8 mouse cellular contexts compared by ENCODE assay signal in the genomic region with DNA sequence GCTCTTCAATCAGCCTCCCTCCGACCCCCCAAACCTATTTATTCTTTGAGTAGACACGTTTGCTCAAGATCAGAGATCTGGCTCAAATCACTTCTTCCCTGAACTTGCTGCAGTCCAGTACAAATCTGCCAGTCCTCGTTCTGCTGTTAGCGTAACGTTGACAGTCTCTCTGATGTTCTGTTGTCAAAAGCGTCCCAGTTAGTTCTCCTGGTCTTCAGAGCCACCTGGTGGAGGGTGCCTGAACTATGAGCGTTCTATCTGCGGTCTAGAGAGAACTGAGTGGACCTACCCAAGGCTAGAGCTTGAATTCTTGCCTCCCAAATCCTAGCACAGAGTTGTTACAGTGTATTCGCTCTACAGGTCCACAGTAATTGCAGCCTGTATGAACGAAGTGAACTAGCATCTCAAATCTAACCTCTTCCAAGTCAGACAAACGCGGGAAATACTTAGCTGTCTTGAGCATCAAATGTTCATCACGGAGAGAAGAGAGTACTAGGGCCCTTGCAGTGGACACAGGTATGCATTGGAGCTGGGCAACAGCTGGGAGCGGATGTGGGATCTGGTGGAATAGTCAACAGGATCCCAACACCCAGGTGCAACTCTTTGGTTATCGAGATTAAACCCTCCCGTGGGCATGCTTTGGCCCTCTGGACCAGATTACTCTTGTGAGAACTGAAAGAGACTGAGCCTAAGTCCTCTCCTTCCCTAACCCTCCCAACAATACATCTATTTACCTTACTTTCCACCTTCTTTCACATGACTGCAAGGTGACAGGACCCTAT. TPM values are rescaled to one million over a fixed set of nuclear protein-coding genes. Genes with fewer than 3 reads are reported as not detected.
DNase-seq lines count a peak whose midpoint lies in the region; ATAC-seq and TF ChIP-seq lines count a peak whose summit lies in the region.

No protein-coding gene starts in this region.

- TF ChIP-seq CTCF in MEL (IDR thresholded peaks at IDR 0.05 in 2 of 3, conservative IDR thresholded peaks at IDR 0.05 in 1 of 3; ENCODE audit: control insufficient read depth in 1 of 3, insufficient read depth in 1 of 3, low read depth in 2 of 3, low read length in 3 of 3, poor library complexity in 1 of 3, severe bottlenecking in 1 of 3): peak; percentile 75 to 98 (median 84)
- TF ChIP-seq CTCF in liver, postnatal 0 days (IDR thresholded peaks at IDR 0.05; ENCODE audit: low read depth): peak; percentile 97

- ATAC-seq in forebrain, embryonic 14.5 days: peak; percentile 90
- ATAC-seq in liver, postnatal 0 days: peak; percentile 85
- ATAC-seq in neural tube, embryonic 13.5 days (ENCODE audit: low read depth): peak; percentile 91

- H3K9me3 ChIP-seq in MEL (replicated peaks; ENCODE audit: insufficient read depth, low read length): no peaks in the 10 kb centered on the region
- H3K9me3 ChIP-seq in forebrain, embryonic 14.5 days (replicated peaks; ENCODE audit: control insufficient read depth, low read length): no peaks in the 10 kb centered on the region
- no peaks in the 10 kb centered on the region for H3K9me3 ChIP-seq in liver, postnatal 0 days (ENCODE audit: low read length)
- H3K9me3 ChIP-seq in neural tube, embryonic 13.5 days: no peaks in the 10 kb centered on the region

- H3K27ac ChIP-seq in MEL (ENCODE audit: control insufficient read depth, low read depth, low read length): no peak overlapping the region
- no peak overlapping the region for H3K27ac ChIP-seq in forebrain, embryonic 14.5 days (ENCODE audit: low read depth, low read length)
- no peak overlapping the region for H3K27ac ChIP-seq in liver, postnatal 0 days (ENCODE audit: low read depth)
- no peak overlapping the region for H3K27ac ChIP-seq in neural tube, embryonic 13.5 days (replicated peaks)

- no peaks in the 10 kb centered on the region; the same call in 1 of the 2 replicates for H3K79me2 ChIP-seq in MEL (ENCODE audit: control insufficient read depth, insufficient read depth, low read length, poor library complexity)

- peak; percentile 88 for DNase-seq in MEL (ENCODE audit: low read depth, low spot score)
- DNase-seq in cerebellum, adult 11 months: peak; percentile 69
- peak; percentile 93 for DNase-seq in forebrain, embryonic 14.5 days (ENCODE audit: low spot score)
- peak; percentile 91 to 92 for DNase-seq in heart, postnatal 10 days
- peak; percentile 76 for DNase-seq in large intestine, adult 2 months (ENCODE audit: low read depth, low spot score)
- DNase-seq in liver, postnatal 0 days: peak; percentile 85
- DNase-seq in testis, postnatal 10 days (ENCODE audit: low spot score): peak; percentile 88

- peak overlapping the region; percentile 85 for H3K4me2 ChIP-seq in forebrain, embryonic 14.5 days (ENCODE audit: low read length)
- H3K4me2 ChIP-seq in liver, postnatal 0 days (ENCODE audit: low read depth, low read length): peak overlapping the region; percentile 95
- peak overlapping the region; percentile 82 for H3K4me2 ChIP-seq in neural tube, embryonic 13.5 days

- no peak for TF ChIP-seq POLR2A in MEL (IDR thresholded peaks at IDR 0.05; ENCODE audit: control insufficient read depth in 1 of 2, insufficient read depth in 1 of 2, low read depth in 1 of 2, low read length in 2 of 2, poor library complexity in 1 of 2)

- H3K27me3 ChIP-seq in MEL (ENCODE audit: control insufficient read depth in 1 of 2, insufficient read depth in 2 of 2, low read length in 2 of 2): no peaks in the 10 kb centered on the region
- H3K27me3 ChIP-seq in forebrain, embryonic 14.5 days (replicated peaks; ENCODE audit: control insufficient read depth, insufficient read depth, low read length): peaks cover 13% of the 10 kb centered on the region; the same call in 1 of the 2 replicates
- H3K27me3 ChIP-seq in liver, postnatal 0 days (ENCODE audit: insufficient read depth, low read length): no peaks in the 10 kb centered on the region
- peaks cover 29% of the 10 kb centered on the region for H3K27me3 ChIP-seq in neural tube, embryonic 13.5 days

- TF ChIP-seq EP300 in MEL (IDR thresholded peaks at IDR 0.05; ENCODE audit: low read depth in 1 of 2, low read length in 2 of 2): peak in 1 of 2 experiments; percentile 16; a peak in 1 of 4 replicates
- TF ChIP-seq EP300 in liver, postnatal 0 days (IDR thresholded peaks at IDR 0.05; ENCODE audit: low read depth): no peak

- peak; percentile 99 for TF ChIP-seq RAD21 in MEL (IDR thresholded peaks at IDR 0.05; ENCODE audit: low read depth, low read length)

- intact Hi-C loops in heart, postnatal 10 days (cut with DNase I): loop anchor here (1.0 to 2.0 kb wide), 3 partner anchors 30 to 259 kb away; no protein-coding TSS in a partner anchor

- H3K36me3 ChIP-seq in MEL (ENCODE audit: control insufficient read depth in 1 of 2, insufficient read depth in 2 of 2, low read length in 2 of 2): peaks cover 0 to 6% of the 10 kb centered on the region in 2 experiments; a peak in 1 of 4 replicates
- H3K36me3 ChIP-seq in forebrain, embryonic 14.5 days (ENCODE audit: control insufficient read depth, insufficient read depth, low read length): peaks cover 3% of the 10 kb centered on the region; the same call in 1 of the 2 replicates
- H3K36me3 ChIP-seq in liver, postnatal 0 days (replicated peaks; ENCODE audit: insufficient read depth, low read length): 0 out of 2 replicates have a peak, but pooled peaks cover 3% of the 10 kb centered on the region
- H3K36me3 ChIP-seq in neural tube, embryonic 13.5 days: peaks cover 5% of the 10 kb centered on the region

- 30% methylated on average over 16 of the region's 16 CpGs for WGBS in forebrain, embryonic 14.5 days
- 31% methylated on average over 16 of the region's 16 CpGs for WGBS in large intestine, adult 2 months
- WGBS in liver, postnatal 0 days (ENCODE audit: insufficient replicate concordance): 32% methylated on average over 16 of the region's 16 CpGs
- 32% methylated on average over 16 of the region's 16 CpGs for WGBS in neural tube, embryonic 13.5 days

- H3K9ac ChIP-seq in MEL (ENCODE audit: control insufficient read depth, low read depth, low read length, poor library complexity, severe bottlenecking): peak overlapping the region; percentile 26; the same call in 1 of the 2 replicates
- H3K9ac ChIP-seq in forebrain, embryonic 14.5 days (ENCODE audit: low read length): peak overlapping the region; percentile 63; the same call in 1 of the 2 replicates
- 0 out of 2 replicates have a peak overlapping the region, but pooled peaks have one; percentile 62 for H3K9ac ChIP-seq in liver, postnatal 0 days (replicated peaks)
- H3K9ac ChIP-seq in neural tube, embryonic 13.5 days: peak overlapping the region; percentile 75

- H3K4me1 ChIP-seq in MEL (ENCODE audit: control insufficient read depth in 1 of 2, insufficient read depth in 2 of 2, low read length in 2 of 2): peaks cover 3 to 14% of the 10 kb centered on the region in 2 experiments
- H3K4me1 ChIP-seq in forebrain, embryonic 14.5 days (ENCODE audit: control insufficient read depth, insufficient read depth, low read length): no peaks in the 10 kb centered on the region
- H3K4me1 ChIP-seq in liver, postnatal 0 days (ENCODE audit: insufficient read depth): peaks cover 22% of the 10 kb centered on the region
- H3K4me1 ChIP-seq in neural tube, embryonic 13.5 days (replicated peaks): peaks cover 9% of the 10 kb centered on the region

- H3K4me3 ChIP-seq in MEL (ENCODE audit: control insufficient read depth in 1 of 2, insufficient read depth in 1 of 2, low read depth in 2 of 2, low read length in 2 of 2): peak overlapping the region; percentile 62 to 75
- H3K4me3 ChIP-seq in forebrain, embryonic 14.5 days (ENCODE audit: low read depth, low read length): peak overlapping the region; percentile 52
- peak overlapping the region; percentile 57 for H3K4me3 ChIP-seq in liver, postnatal 0 days (ENCODE audit: low read depth, low read length)
- H3K4me3 ChIP-seq in neural tube, embryonic 13.5 days: peak overlapping the region; percentile 52

TF ChIP-seq in MEL, 35 proteins besides CTCF, POLR2A, EP300 and RAD21 (continues in another document):
- no peak for TF ChIP-seq CHD2 (IDR thresholded peaks at IDR 0.05; ENCODE audit: low read length)
- no peak for TF ChIP-seq POLR2AphosphoS5 (IDR thresholded peaks at IDR 0.05; ENCODE audit: borderline replicate concordance, low read depth, low read length)
- TF ChIP-seq JUND (IDR thresholded peaks at IDR 0.05; ENCODE audit: low read depth, low read length): no peak
- no peak for TF ChIP-seq NRF1 (IDR thresholded peaks at IDR 0.05; ENCODE audit: insufficient read depth, low read depth, low read length, poor library complexity, severe bottlenecking)
- TF ChIP-seq USF1 (IDR thresholded peaks at IDR 0.05; ENCODE audit: low read depth, low read length): no peak
- TF ChIP-seq SIN3A (IDR thresholded peaks at IDR 0.05; ENCODE audit: low read length): peak; percentile 80
- no peak for TF ChIP-seq HCFC1 (IDR thresholded peaks at IDR 0.05; ENCODE audit: low read depth, low read length)
- TF ChIP-seq BHLHE40 (IDR thresholded peaks at IDR 0.05; ENCODE audit: borderline replicate concordance, low read depth, low read length): 0 out of 2 replicates have a peak, but pooled peaks have one; percentile 38
- TF ChIP-seq UBTF (IDR thresholded peaks at IDR 0.05; ENCODE audit: borderline replicate concordance, insufficient read depth, low read depth, low read length): no peak
- TF ChIP-seq ETS1 (IDR thresholded peaks at IDR 0.05; ENCODE audit: low read depth, low read length): no peak
- no peak for TF ChIP-seq ZNF384 (IDR thresholded peaks at IDR 0.05; ENCODE audit: low read depth, low read length)

RNA-seq across cellular contexts. Expression of a gene that starts 0.7 kb away (rescaled TPM):
- 3.5 and 4.0 TPM in 2 replicates for total RNA-seq in MEL (2012; rRNA removed)
- 1 to 10 TPM in 1 of 2 experiments, not detected in 1; 7.3 TPM for polyA plus RNA-seq in MEL (2012; ENCODE audit: insufficient read depth in 1 of 2, insufficient read length in 2 of 2, low read depth in 1 of 2, low replicate concordance in 2 of 2, missing spikeins in 1 of 2)
- polyA plus RNA-seq in forebrain, embryonic 14.5 days (2014; fragmentation: Nextera tagmentation; extraction: Ambion mirVana): 2.5 and 3.3 TPM in 2 replicates
- total RNA-seq in heart, postnatal 10 days (2021): 10 to 100 TPM in 1 of 2 experiments, 1 to 10 TPM in 1; 8.6 to 11.7 TPM
- polyA plus RNA-seq in large intestine, adult 2 months (2012; rRNA removed): 12.2 and 14.5 TPM in 2 replicates
- 3.4 and 4.2 TPM in 2 replicates for polyA plus RNA-seq in liver, postnatal 0 days (2015; fragmentation: Nextera tagmentation; extraction: Ambion mirVana)
- polyA plus RNA-seq in neural tube, embryonic 13.5 days (2015; fragmentation: Nextera tagmentation; extraction: Ambion mirVana): 2.4 and 4.4 TPM in 2 replicates

RNA-seq across cellular contexts. Expression of a gene that starts 44.8 kb away (rescaled TPM):
- 5.0 and 6.7 TPM in 2 replicates for total RNA-seq in MEL (2012; rRNA removed)
- polyA plus RNA-seq in MEL (2012; ENCODE audit: insufficient read depth in 1 of 2, insufficient read length in 2 of 2, low read depth in 1 of 2, low replicate concordance in 2 of 2, missing spikeins in 1 of 2): 10 to 100 TPM in 1 of 2 experiments, not detected in 1; 15.5 TPM
- polyA plus RNA-seq in forebrain, embryonic 14.5 days (2014; fragmentation: Nextera tagmentation; extraction: Ambion mirVana): 20.1 and 25.1 TPM in 2 replicates
- total RNA-seq in heart, postnatal 10 days (2021): 10 to 100 TPM; 44.2 TPM
- polyA plus RNA-seq in large intestine, adult 2 months (2012; rRNA removed): 10.0 and 25.6 TPM in 2 replicates
- polyA plus RNA-seq in liver, postnatal 0 days (2015; fragmentation: Nextera tagmentation; extraction: Ambion mirVana): 6.2 and 7.2 TPM in 2 replicates
- 32.3 and 35.7 TPM in 2 replicates for polyA plus RNA-seq in neural tube, embryonic 13.5 days (2015; fragmentation: Nextera tagmentation; extraction: Ambion mirVana)
